Mouse (Mus musculus): ENCODE results near the gene Pkig. TPM values are rescaled to one million over a fixed set of nuclear protein-coding genes. Genes with fewer than 3 reads are reported as not detected.

Pkig gene
- total and polyA plus RNA-seq, 3 experiments, result 79.5 to 160 TPM; not detected in 1

- peaks cover 7% of the 10 kb centered on the region; the same call in 1 of the 2 replicates for H3K79me2 ChIP-seq (ENCODE audit: control insufficient read depth, insufficient read depth, low read length, poor library complexity)
- DNase-seq (ENCODE audit: low read depth, low spot score), result no peak
- peaks cover 28 to 82% of the 10 kb centered on the region in 2 experiments for H3K36me3 ChIP-seq (ENCODE audit: control insufficient read depth in 1 of 2, insufficient read depth in 2 of 2, low read length in 2 of 2)
- peaks cover 0 to 11% of the 10 kb centered on the region in 2 experiments; a peak in 2 of 4 replicates for H3K4me1 ChIP-seq (ENCODE audit: control insufficient read depth in 1 of 2, insufficient read depth in 2 of 2, low read length in 2 of 2)
- H3K4me3 ChIP-seq (ENCODE audit: control insufficient read depth in 1 of 2, insufficient read depth in 1 of 2, low read depth in 2 of 2, low read length in 2 of 2), result no peak overlapping the region
- no peaks in the 10 kb centered on the region for H3K9me3 ChIP-seq (replicated peaks; ENCODE audit: insufficient read depth, low read length)
- H3K27ac ChIP-seq (ENCODE audit: control insufficient read depth, low read depth, low read length), result no peak overlapping the region
- H3K27me3 ChIP-seq (ENCODE audit: control insufficient read depth in 1 of 2, insufficient read depth in 2 of 2, low read length in 2 of 2), result no peaks in the 10 kb centered on the region
- peak; percentile 2; the same call in 1 of the 2 replicates for TF ChIP-seq SMC3 (IDR thresholded peaks at IDR 0.05; ENCODE audit: low read depth, low read length)
- peak in 1 of 3 experiments; percentile 11; a peak in 1 of 6 replicates for TF ChIP-seq CTCF (IDR thresholded peaks at IDR 0.05 in 2 of 3, conservative IDR thresholded peaks at IDR 0.05 in 1 of 3; ENCODE audit: control insufficient read depth in 1 of 3, insufficient read depth in 1 of 3, low read depth in 2 of 3, low read length in 3 of 3, poor library complexity in 1 of 3, severe bottlenecking in 1 of 3)
- no peak for TF ChIP-seq TAL1 (IDR thresholded peaks at IDR 0.05; ENCODE audit: low read length)
- H3K9ac ChIP-seq (ENCODE audit: control insufficient read depth, low read depth, low read length, poor library complexity, severe bottlenecking), result no peak overlapping the region
These were observed 26.5 kb upstream of the Pkig start for GRCm38 (mm10) chr2:163631715-163632114.

- H3K4me1 ChIP-seq (ENCODE audit: control insufficient read depth in 1 of 2, insufficient read depth in 2 of 2, low read length in 2 of 2), result peaks cover 7 to 21% of the 10 kb centered on the region in 2 experiments
- no peak for DNase-seq (ENCODE audit: low read depth, low spot score)
- H3K79me2 ChIP-seq (ENCODE audit: control insufficient read depth, insufficient read depth, low read length, poor library complexity), result peaks cover 25% of the 10 kb centered on the region
- TF ChIP-seq ZC3H11A (IDR thresholded peaks at IDR 0.05; ENCODE audit: low read depth, low read length) (no peak), MAX (IDR thresholded peaks at IDR 0.05; ENCODE audit: low read length) (no peak), ZKSCAN1 (IDR thresholded peaks at IDR 0.05; ENCODE audit: low read depth, low read length) (no peak), RAD21 (IDR thresholded peaks at IDR 0.05; ENCODE audit: low read depth, low read length) (no peak), MYB (IDR thresholded peaks at IDR 0.05; ENCODE audit: low read depth, low read length) (no peak), ZMIZ1 (IDR thresholded peaks at IDR 0.05; ENCODE audit: low read depth, low read length) (no peak), USF2 (IDR thresholded peaks at IDR 0.05; ENCODE audit: borderline replicate concordance in 1 of 2, insufficient read depth in 1 of 2, low read depth in 1 of 2, low read length in 2 of 2) (no peak), NRF1 (IDR thresholded peaks at IDR 0.05; ENCODE audit: insufficient read depth, low read depth, low read length, poor library complexity, severe bottlenecking) (no peak), GABPA (IDR thresholded peaks at IDR 0.05; ENCODE audit: low read depth, low read length) (no peak), MAZ (IDR thresholded peaks at IDR 0.05; ENCODE audit: low read depth, low read length) (no peak), CHD1 (IDR thresholded peaks at IDR 0.05; ENCODE audit: low read depth, low read length) (no peak), MAFK (IDR thresholded peaks at IDR 0.05; ENCODE audit: borderline replicate concordance, low read depth, low read length) (no peak), ZNF384 (IDR thresholded peaks at IDR 0.05; ENCODE audit: low read depth, low read length) (no peak), USF1 (IDR thresholded peaks at IDR 0.05; ENCODE audit: low read depth, low read length) (no peak), NELFE (IDR thresholded peaks at IDR 0.05; ENCODE audit: low read depth, low read length) (no peak), BHLHE40 (IDR thresholded peaks at IDR 0.05; ENCODE audit: borderline replicate concordance, low read depth, low read length) (no peak), SIN3A (IDR thresholded peaks at IDR 0.05; ENCODE audit: low read length) (no peak), TAL1 (IDR thresholded peaks at IDR 0.05; ENCODE audit: low read length) (no peak), GATA1 (IDR thresholded peaks at IDR 0.05; ENCODE audit: low read depth, low read length) (no peak), TBP (IDR thresholded peaks at IDR 0.05; ENCODE audit: low read depth, low read length) (no peak)
- no peak overlapping the region for H3K4me3 ChIP-seq (ENCODE audit: control insufficient read depth in 1 of 2, insufficient read depth in 1 of 2, low read depth in 2 of 2, low read length in 2 of 2)
- H3K36me3 ChIP-seq (ENCODE audit: control insufficient read depth in 1 of 2, insufficient read depth in 2 of 2, low read length in 2 of 2), result peaks cover 52 to 86% of the 10 kb centered on the region in 2 experiments
- no peak overlapping the region for H3K9ac ChIP-seq (ENCODE audit: control insufficient read depth, low read depth, low read length, poor library complexity, severe bottlenecking)
- H3K27me3 ChIP-seq (ENCODE audit: control insufficient read depth in 1 of 2, insufficient read depth in 2 of 2, low read length in 2 of 2), result no peaks in the 10 kb centered on the region
- H3K27ac ChIP-seq (ENCODE audit: control insufficient read depth, low read depth, low read length), result no peak overlapping the region
- H3K9me3 ChIP-seq (replicated peaks; ENCODE audit: insufficient read depth, low read length), result no peaks in the 10 kb centered on the region
These were observed 24.0 kb upstream of the Pkig start for GRCm38 (mm10) chr2:163634211-163634610.
